Mouse (Mus musculus) heart, postnatal 4 days (tissue): ENCODE measurements around the gene Prkcq. TPM values are rescaled to one million over a fixed set of nuclear protein-coding genes. Genes with fewer than 3 reads are reported as not detected.

Experiments
- DNase-seq: peaks from one replicate; pipeline ENCODE4 v3.0.0; 2021
- total RNA-seq, 2 experiments: library from RNA; stranded (reverse); gene quantifications; 2 replicates each; pipeline ENCODE4 v1.2.3; 2021

The Prkcq gene
- total RNA-seq, 2 experiments from 2014 or later = 1.2 to 1.7 TPM

DNA sequence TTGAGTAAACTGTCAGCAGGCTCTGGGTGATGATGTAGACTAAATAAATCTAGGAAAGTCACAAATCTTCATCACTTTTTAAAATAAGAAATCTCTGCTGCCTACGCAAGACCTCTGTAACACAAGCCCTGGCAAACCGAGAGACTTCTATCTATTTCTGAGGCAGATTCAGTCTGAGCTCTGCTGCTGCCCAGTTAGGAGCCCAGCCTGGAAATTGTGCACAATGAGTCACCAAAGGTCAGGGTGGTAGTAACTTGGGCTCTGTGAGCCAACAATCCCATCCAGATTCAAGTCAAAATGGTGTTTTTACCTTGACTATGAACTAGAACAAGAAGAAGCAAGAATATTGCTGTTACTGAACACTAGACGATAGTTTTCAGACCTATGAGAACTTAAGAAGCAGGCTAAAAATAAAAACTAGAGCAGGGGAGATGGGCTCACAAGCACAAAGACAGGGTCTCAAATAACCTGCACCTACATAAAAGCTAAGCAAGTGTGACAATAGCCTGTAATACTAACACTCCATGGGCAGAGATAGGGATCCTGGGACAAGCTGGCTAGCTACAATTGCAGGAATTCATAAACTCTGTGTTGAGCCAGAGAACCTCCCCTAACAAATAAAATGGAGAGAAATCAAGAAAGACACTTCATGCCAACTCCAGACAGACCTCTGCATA lies 53.0 kb downstream of the Prkcq start:
- DNase-seq = no peak

DNA sequence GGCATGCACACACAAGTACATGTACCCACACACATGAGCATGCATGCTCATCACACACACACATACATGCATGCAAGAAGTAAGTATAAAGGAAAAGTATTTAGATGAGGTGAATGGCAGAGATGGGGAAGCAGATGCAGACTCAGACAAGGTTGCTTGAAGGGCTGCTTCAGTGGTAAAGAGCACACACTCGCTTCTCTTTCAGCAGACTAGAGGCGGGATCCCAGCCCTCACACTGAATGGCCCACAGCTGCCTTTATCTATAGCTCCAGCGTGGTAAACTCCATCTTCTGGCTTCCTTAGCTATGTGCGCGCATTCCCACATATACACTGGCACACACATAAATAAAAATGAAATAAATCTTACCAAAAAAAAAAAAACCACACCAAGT lies 53.6 kb downstream of the Prkcq start:
- DNase-seq = no peak

DNA sequence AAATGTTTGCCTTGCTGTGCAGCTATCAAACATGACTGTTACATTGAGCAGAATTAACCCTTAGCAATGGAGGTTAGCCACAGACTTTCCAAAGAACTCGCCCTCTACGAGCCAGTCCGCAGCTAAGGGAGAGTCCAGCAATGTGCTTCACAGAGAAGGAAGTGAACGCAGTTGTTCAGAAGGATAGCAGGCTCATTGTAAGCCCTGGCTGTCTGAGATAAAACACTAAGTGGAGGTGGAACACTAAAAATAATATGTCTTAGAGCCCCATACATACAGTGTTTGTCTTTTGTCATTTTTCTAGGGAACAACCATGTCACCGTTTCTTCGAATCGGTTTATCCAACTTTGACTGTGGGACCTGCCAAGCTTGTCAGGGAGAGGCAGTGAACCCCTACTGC lies 54.6 kb downstream of the Prkcq start:
- no peak for DNase-seq

DNA sequence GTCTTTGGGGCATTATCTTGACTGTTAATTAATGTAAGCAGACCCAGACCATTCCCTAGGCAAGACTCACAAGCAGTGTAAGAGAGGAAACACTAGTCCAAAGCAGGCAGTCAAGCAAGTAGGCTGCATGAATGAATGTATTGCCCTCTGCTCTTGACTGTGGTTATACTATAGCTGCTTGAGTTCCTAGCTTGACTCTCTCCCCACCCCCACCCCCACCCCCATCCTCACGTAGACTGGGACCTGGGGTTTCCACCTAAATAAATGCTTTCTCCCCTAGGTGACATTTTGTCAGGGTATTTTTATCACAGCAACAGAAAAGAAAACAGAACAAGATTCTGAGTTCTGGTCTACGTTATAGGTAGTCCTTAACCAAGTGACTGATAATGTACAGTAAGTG lies 57.2 kb downstream of the Prkcq start:
- DNase-seq = no peak

DNA sequence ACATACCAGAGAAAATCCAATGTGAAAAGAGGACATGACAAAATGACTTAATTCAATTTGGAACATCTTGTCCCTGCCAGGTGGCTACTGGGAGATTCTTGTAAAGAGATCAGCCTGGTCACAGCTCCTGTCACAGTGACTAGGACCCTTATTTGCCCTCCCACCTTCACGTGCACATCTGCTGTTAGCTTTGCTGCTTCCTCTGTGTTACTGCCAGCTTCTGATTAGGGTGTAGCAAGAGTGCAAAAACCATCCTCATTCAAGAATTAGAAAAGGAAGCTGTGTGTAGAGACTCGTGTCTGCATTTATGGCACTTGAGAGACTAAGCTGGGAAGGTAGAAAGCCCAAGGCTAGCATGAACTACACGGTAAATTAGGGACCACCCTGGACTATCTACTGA lies 59.2 kb downstream of the Prkcq start:
- DNase-seq = no peak

DNA sequence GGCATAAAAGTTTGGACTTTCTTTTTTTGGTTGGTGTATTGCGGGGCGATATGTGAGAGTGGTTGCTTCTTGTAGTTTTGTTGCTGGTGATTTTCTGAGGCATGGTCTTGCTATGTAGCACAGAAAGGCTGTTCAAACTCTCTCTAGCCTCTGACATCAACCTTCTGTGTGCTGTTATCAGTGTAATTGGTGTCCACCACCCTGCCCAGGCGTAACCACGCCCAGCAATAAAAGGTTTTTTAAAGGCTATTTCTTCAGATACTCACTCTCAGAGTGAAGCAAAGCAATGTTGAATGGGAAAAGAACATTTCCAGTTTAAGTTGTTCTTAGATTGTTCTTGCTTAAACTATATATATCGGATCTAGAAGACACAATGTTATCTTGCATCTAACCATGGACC lies 60.1 kb downstream of the Prkcq start:
- DNase-seq = no peak

DNA sequence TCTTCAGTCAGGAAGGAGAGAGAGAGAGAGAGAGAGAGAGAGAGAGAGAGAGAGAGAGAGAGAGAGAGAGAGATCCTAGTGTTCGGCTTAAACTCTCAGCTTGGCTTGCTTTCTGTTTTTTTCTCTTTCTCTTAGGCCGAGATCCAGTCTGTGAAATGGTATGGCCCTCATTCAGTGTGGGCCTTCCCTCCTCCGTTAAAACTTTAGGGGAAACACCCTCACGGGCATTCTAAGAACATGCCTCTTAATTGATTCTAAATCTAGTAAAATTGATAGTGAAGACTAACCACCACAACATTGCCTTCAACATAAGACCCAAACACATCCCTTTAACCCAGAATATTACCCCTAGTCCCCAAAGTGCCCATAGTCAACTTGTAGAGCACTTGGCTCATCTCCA lies 66.3 kb downstream of the Prkcq start:
- DNase-seq = no peak

DNA sequence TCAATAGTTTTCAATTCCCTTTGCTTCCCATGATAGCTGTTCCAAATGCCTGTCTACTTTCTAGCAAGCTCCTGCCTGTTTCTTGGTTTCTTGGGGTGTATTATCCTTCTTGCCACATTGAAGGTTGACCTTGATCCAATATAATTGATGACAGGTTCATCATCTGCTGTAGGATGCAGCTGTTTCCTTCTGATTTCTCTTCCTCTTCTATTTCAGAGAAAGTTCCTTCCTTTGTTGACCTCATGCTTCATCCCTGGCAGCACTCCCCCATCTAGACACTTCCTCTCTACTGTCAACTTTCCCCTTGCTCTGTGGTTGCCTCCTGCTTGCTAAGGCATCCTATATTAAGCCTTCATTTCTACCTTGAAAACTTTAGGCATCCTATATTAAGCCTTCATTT lies 67.6 kb downstream of the Prkcq start:
- DNase-seq = no peak

DNA sequence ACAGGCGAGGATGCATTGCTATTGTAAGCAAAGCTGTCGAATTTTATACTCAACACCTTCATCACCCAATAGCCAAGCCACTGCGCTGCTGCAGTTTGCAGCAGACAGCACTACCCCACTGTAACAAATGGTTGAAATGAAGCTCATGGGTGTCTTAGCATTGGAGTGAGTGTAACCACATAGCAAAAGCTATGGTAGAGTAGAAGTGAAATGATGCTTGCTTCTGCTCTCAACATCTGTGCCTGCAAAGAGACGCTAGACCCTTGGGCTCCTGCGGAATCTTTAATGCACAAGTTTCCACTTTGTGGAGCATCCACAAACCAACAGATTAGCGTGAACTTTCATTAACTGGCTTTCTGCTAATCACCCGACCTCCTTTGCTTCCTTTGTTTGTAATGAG lies 74.0 kb downstream of the Prkcq start:
- DNase-seq = no peak

DNA sequence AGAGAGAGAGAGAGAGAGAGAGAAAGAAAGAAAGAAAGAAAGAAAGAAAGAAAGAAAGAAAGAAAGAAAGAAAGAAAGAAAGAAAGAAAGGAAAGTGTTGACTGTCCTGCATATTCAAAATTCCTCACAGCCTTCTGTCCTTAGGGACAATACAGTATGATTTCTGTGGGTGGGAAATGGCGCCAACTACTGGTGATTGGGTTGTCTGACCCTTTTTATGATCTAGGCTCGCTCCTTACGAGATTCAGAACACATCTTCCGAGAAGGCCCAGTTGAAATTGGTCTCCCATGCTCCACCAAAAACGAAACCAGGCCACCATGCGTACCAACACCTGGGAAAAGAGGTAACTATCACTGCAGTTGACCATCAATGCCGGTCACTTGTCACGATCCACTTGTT lies 82.0 kb downstream of the Prkcq start:
- DNase-seq = peak; percentile 56

DNA sequence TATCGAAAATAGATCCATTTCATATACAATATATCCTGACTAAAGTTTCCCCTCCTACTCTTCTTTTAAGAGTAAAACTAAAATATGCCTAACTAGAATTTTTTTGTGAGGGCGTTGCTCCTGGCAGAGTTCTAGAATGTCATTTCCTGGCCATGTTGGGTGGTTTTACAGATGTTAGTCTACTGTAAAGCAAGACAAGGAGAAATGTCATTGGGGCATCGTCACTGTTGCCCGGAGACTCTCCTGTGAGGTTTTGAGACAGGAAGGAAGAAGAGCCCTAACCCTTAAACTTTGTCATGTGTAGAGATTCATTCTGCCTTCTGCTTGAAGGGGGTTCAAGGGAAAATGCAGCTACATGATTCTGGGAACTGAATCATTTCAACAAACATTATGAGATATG lies 82.5 kb downstream of the Prkcq start:
- DNase-seq = no peak

DNA sequence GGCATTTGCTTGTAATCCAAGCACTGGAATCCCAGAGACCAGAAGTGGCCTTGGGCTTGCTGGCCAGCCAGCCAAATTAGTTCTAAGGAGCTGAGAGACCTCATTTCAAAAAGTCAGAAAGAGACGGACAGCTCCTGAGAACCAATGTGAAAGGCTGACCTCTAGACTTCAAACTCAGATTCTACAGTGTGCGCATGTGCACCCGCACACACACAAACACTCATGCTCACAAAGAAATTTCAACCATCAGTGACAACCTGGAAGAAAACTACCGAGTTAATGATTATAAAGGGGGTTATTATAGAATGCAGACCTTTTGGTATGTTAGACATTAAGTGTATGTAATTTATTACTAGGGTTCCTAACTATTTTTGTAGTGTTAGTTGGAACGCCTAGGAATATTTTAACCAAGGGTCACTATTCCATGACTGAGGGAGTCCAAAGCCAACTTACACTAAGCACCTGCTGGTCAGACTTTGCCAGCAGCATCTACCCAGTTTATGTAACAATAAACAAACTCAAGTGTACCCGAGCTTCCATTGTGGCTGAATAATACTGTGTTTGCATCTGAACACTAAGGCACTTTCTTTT lies 85.4 kb downstream of the Prkcq start:
- no peak for DNase-seq

DNA sequence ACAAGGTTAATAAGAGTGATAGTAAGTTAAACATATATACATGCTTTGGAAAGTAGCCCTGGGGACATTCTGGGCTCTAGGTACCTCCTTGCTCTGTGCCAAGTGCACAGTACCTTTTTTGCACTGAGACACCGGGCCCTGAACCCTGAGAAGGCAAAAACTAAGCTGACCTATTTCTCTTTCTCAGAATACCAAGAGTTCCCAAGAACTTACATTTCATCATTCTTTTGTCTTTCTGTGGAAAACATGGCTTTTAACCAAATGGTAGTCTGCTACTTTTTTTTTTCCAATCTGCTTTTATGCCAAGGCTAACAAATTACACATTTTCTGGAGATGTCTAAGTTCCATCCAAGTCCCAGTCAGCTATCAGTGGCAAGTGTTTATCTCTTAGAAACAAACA lies 86.3 kb downstream of the Prkcq start:
- DNase-seq = no peak

DNA sequence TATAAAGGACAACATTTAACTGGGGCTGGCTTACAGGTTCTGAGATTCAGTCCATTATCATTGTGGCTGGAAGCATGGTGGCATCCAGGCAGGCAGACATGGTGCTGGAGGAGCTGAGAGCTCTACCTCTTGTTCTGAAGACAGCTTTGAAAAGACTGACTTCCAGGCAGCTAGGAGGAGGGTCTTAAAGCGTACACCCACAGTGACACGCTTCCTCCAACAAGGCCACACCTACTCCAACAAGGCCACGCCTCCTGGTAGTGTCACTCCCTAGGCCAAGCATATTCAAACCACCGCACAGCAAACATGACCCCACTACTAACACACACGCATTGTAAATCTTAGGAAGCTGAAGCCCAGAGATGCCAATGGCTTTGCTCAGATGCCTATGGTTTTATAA lies 87.5 kb downstream of the Prkcq start:
- no peak for DNase-seq

DNA sequence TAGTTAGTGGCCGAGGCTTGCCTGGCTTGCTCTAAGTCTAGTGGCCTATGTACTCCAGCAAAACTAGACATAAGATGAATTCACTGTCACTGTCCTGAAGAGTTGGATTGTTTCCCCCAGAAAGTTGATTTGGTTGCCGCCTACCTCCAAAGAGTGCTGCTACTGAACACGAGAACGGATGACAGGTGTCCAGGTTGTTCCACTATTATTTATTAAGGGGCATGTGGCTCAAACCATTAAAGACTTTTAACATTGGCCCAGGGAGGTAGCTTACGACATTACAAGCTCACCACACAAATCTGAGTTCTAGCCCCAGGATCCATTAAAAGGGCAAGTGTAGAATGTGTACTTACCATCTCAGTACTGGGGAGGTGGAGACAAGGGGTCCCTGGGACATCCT lies 92.9 kb downstream of the Prkcq start:
- no peak for DNase-seq

DNA sequence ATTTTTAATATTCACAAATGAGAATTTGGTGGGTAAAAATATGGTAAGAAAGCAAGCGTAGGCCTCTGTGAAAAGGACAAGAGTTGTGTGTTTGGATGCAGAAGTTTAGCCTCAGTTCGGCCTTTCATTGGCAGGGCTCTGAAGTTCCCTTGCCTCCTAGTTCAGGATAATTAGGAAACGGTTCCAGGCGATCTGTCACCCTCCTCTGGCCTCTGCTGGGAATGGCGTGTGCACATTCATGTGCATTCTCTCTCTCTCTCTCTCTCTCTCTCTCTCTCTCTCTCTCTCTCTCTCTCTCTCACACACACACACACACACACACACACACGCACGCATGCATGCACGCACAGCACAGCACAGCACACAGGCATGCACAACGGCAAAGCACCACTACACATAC lies 93.5 kb downstream of the Prkcq start:
- no peak for DNase-seq

DNA sequence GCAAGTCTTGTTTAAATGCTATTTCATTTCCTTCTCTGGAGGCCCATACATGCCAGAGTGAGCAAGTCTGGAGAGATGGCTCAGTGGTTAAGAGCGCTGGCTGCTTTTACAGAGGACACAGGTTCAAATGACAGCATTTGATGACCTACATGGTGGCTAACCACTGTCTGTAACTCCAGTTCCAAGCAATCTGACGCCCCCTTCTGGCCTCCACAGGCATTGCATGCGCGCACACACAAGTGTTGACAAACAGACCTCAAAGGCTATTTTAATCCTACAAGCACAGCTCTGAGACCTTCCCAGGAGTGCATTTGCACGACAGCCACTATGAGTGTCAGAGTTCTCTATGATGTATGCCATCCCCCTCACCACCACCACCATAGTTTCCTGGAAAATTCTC lies 94.4 kb downstream of the Prkcq start:
- peak; percentile 10 for DNase-seq

DNA sequence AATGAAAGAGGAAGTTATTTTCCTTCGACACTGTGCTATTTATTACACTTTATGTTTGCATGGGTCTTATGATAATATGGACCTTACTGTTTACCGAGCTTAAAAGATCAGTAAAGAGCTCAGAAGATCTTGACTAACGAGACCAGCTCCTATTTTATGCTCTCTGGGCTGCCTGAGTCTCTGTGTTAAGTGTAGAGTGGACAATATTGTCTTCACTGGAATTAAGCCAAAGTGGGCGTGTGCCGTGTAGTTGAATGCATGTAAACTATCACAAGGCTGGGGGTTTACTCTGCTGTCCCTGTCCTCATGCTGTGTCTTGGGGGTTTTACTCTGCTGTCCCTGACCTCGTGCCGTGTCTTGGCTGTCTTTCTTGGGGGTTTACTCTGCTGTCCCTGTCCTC lies 107.1 kb downstream of the Prkcq start:
- DNase-seq = no peak

DNA sequence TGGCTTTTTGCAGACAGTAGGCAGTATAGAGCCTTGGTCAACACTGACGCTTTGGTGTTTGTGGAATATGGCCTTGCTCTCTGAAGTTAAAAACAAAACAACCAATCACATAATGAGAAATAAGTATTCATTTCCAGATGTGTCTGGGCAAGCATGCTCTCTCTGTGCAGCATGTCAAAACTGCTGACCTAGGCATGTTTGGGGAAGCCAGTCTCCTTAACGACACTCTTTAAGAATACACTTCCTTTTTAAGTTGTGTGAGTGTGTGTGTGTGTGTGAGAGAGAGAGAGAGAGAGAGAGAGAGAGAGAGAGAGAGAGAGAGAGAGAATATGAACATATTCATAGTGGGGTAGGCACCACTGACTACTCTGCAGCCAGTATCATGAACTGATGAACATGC lies 108.3 kb downstream of the Prkcq start:
- no peak for DNase-seq

DNA sequence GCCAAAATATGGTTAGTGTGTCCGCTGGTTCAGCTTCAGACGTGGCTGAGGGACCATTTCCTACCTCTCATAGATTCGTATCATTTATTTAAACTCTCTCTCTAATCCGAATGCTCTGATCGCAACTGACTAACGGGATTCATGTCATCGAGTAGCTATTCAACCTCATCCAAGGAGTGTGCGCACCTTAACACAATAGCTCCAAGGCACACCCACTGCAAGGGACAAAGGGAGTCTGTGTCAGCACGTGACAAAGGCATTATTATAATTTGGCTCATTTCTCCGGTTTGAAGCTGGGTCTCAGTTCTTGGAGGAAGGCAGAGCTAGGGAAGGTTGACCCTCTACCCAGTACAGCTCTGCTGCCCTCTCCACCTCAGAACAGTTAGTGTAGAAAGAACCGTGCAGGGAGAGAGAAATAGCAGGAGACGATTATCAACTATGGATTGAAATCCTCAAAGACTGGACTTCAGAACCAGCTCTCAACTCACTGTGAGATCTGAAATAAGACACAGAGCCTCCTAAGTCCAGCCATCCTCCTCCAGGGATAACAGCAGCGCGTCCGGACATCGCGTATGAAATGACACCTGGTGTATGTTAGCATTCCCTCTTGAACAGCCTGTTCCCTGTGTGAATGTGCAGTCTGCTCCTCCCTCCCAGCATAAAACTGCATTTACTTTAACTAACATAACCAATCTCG lies 116.1 kb downstream of the Prkcq start:
- DNase-seq = no peak

DNA sequence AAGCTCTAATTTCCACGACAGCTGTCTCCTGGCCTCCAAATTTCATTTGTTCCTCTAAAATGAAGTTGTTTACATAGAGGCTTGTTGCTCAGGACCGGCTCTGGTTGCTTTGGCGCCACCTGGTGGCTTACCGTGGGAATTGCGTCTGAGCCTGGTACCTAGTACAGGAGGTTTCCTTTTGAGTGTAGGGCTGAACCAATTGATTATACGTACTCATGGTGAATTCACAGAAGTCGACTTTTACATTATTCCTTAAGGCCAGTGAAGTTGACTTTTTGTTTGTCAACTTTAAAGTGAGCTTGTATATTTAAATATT lies 116.6 kb downstream of the Prkcq start:
- DNase-seq = peak; percentile 86

DNA sequence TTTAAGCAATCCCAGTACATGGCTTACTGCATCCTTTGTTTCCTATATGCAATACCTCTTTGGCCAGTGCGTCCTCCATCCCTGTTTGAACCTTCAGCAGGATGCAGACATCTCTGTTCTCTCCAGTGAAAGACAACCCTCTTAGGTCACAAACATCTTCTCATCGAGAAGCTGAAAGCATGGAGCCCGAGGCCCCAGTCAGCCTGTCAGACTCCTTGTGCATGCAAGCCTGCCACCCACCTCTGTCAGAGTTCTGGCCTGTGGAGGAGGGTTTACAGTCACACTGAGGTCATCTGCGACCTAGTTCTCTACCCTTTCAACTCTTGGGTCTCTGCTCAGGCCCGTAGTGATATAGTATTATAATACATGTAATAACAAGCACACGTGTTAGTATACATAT lies 119.0 kb downstream of the Prkcq start:
- no peak for DNase-seq

DNA sequence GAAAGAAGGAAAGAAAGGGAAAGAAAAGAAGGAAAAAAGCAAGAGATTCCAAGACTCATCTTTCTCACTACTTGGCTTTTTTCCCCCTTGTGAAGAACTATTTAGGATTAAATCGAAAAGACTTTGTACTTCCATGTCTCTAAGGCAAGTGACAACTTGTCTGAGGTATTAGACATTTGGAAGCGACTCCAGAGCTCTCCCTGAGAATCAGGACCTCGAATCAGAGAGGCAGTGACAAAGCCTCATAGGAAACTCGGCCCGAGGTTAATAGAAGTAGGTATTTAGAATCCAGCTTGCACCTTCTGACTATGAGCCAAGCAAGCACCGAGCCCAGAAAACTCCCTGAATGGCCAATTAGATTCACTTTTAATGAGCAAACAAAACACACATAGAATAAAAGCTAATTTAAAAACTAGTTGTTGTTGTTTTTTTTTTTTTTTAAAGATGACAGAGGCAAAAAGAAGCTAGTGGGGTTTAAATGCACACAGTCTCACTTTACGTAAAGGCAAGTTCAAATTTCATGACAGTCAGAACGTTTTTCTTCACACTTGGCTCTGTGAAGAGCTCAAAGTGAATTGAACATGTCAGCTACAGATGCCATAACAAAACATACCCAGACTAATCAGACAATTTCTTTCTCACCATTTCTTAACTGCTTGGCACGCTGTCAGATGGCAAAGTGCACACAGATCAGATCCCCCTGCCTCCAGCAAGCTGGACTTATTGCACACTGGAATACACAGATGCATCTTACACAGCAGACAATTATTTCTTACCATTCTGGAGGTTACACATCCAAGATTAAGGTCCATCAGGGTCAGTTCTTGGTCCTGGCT lies 119.9 kb downstream of the Prkcq start:
- DNase-seq = no peak

DNA sequence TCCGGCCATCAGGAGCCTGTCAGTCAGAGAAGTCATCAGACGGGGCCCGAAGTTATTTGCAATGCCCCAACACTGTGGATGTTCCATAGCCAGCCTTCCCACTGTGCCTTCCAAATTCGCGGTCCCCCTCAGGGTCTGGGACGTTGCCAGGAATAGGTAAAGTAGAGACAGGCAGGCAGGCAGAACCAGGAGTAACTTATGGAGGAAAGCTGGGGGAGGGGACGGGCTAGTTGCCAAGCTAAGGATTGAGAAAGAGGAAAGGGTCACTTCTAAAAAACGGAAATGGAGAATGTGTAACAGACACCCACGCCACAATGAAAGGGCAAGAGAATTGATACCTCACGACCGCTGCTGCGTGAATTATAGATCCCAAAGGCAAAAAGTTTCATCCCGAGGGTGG lies 121.2 kb downstream of the Prkcq start:
- no peak for DNase-seq
